Mouse (Mus musculus) CH12.LX (cell line): ENCODE measurements around the gene Slc25a11.

Source experiments
- CHD2 ChIP-seq: IDR thresholded peaks from 2 replicates; pipeline ENCODE4 v1.6.1; 2011; ENCODE audit warnings: low read length, improper control_type of control experiment
- E2F4 ChIP-seq: IDR thresholded peaks from 2 replicates; pipeline ENCODE4 v1.6.1; 2011; ENCODE audit warnings: low read depth, low read length, improper control_type of control experiment; ENCODE audit not compliant: insufficient replicate concordance
- EP300 ChIP-seq: IDR thresholded peaks from 2 replicates; pipeline ENCODE4 v1.6.1; 2011; ENCODE audit warnings: low read length, improper control_type of control experiment
- JUND ChIP-seq: conservative IDR thresholded peaks from 2 replicates; pipeline ENCODE4 v1.6.1; 2011; ENCODE audit warnings: low read depth, low read length, improper control_type of control experiment
- MAFK ChIP-seq: IDR thresholded peaks from 2 replicates; pipeline ENCODE4 v1.6.1; 2011; ENCODE audit warnings: low read length, improper control_type of control experiment; ENCODE audit not compliant: insufficient replicate concordance
- MAX ChIP-seq: IDR thresholded peaks from 2 replicates; pipeline ENCODE4 v1.6.1; 2011; ENCODE audit warnings: low read length, improper control_type of control experiment
- MAZ ChIP-seq: IDR thresholded peaks from 2 replicates; pipeline ENCODE4 v1.6.1; 2012; ENCODE audit warnings: low read depth, mild to moderate bottlenecking, inconsistent platforms, low read length, improper control_type of control experiment, moderate library complexity
- MXI1 ChIP-seq: IDR thresholded peaks from 2 replicates; pipeline ENCODE4 v1.6.1; 2011; ENCODE audit warnings: mild to moderate bottlenecking, low read depth, low read length, improper control_type of control experiment
- MYC ChIP-seq: IDR thresholded peaks from 2 replicates; pipeline ENCODE4 v1.6.1; 2011; ENCODE audit warnings: low read depth, mild to moderate bottlenecking, improper control_type of control experiment, low read length
- POLR2A ChIP-seq: IDR thresholded peaks from 2 replicates; pipeline ENCODE4 v1.6.1; 2011; ENCODE audit warnings: low read depth, mild to moderate bottlenecking, improper control_type of control experiment, low read length
- USF1 ChIP-seq: IDR thresholded peaks from 2 replicates; pipeline ENCODE4 v1.6.1; 2014; ENCODE audit warnings: low read depth, mild to moderate bottlenecking, inconsistent platforms, low read length, improper control_type of control experiment
- ZC3H11A ChIP-seq: IDR thresholded peaks from 2 replicates; pipeline ENCODE4 v1.6.1; 2012; ENCODE audit warnings: low read depth, mild to moderate bottlenecking, inconsistent platforms, low read length, improper control_type of control experiment
- ZMIZ1 ChIP-seq: IDR thresholded peaks from 2 replicates; pipeline ENCODE4 v1.6.1; 2012; ENCODE audit warnings: low read depth, mild to moderate bottlenecking, inconsistent platforms, low read length, improper control_type of control experiment

DNA sequence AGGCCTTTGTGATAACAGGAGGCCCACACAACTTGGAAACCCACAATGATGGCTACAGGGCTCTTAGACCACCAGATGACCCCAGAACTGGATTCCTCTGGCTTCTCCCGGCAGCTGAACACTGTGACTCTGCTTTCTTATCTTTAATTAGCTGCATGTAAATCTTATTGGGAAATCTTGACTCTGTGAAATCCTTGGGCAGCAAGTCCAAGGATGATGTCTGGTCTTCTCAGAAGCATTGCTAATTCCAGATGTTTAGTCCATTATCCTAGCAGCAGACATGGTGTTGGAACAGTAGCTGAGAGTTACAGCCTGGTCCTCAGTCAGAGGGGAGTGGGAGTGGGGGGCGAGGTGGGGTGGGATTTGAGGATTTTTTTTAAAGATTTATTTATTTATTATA, 18.8 kb downstream of the Slc25a11 start:
- TF ChIP-seq POLR2A (no peak), ZC3H11A (no peak), E2F4 (no peak), EP300 (no peak), CHD2 (no peak), JUND (no peak), MXI1 (no peak), USF1 (no peak), ZMIZ1 (no peak), MAZ (no peak), MYC (no peak), MAFK (no peak), MAX (no peak)
